Mouse (Mus musculus) neural tube, embryonic 12.5 days (tissue): ENCODE data around the gene Plbd2. TPM values are rescaled to one million over a fixed set of nuclear protein-coding genes. Genes with fewer than 3 reads are reported as not detected.
"Not testable (repeated sequence)": the region's sequence is repeated elsewhere in the genome, so short reads cannot be mapped to it uniquely, and the experiment has no call there.

Source experiments
- ATAC-seq: fragments of 200-750 bp; cut with Nextera tagmentation; 2 replicates; pipeline ENCODE4 v1.8.0; 2017; ENCODE audit warnings: low read depth, mild to moderate bottlenecking, moderate TSS enrichment, moderate library complexity; ENCODE audit not compliant: low FRiP score
- H3K27ac ChIP-seq: fragments of 300-500 bp; sonication (generic); 2 replicates; pipeline ENCODE4 v1.5.1; 2016
- H3K27me3 ChIP-seq: fragments of 300-500 bp; sonication (generic); replicated peaks from 2 replicates; pipeline ENCODE4 v1.6.1; 2016; ENCODE audit warnings: mild to moderate bottlenecking
- H3K36me3 ChIP-seq: fragments of 300-500 bp; sonication (generic); 2 replicates; pipeline ENCODE4 v1.6.1; 2016; ENCODE audit warnings: mild to moderate bottlenecking
- H3K4me1 ChIP-seq: fragments of 300-500 bp; sonication (generic); 2 replicates; pipeline ENCODE4 v1.6.1; 2016
- H3K4me2 ChIP-seq: fragments of 300-500 bp; sonication (generic); replicated peaks from 2 replicates; pipeline ENCODE4 v1.6.1; 2016; ENCODE audit warnings: mild to moderate bottlenecking
- H3K4me3 ChIP-seq: fragments of 300-500 bp; sonication (generic); 2 replicates; pipeline ENCODE4 v1.5.1; 2016
- H3K9ac ChIP-seq: fragments of 300-500 bp; sonication (generic); 2 replicates; pipeline ENCODE4 v1.6.1; 2016; ENCODE audit warnings: mild to moderate bottlenecking
- H3K9me3 ChIP-seq: fragments of 300-500 bp; sonication (generic); 2 replicates; pipeline ENCODE4 v1.6.1; 2016; ENCODE audit warnings: mild to moderate bottlenecking
- WGBS: fragments of 180-500 bp; shearing (Covaris S2); methylation state at CpG from one replicate; pipeline ENCODE4 v1.1.7; 2016; 5-methylcytosine and 5-hydroxymethylcytosine counted together
- polyA plus RNA-seq: library from polyadenylated mRNA; unstranded; fragments of >200 nt; fragmentation: Nextera tagmentation; extraction: Ambion mirVana; gene quantifications from 2 replicates; pipeline ENCODE4 v1.2.1, GENCODE M21; 2016

The Plbd2 gene
- polyA plus RNA-seq, 1 experiment from 2014 or later = 46.2 TPM

GRCm38 (mm10) chr5:120506490-120506889, 3.1 kb upstream of the Plbd2 start:
- Histone ChIP-seq H3K27ac (no peak overlapping the region), H3K4me3 (no peak overlapping the region), H3K27me3 (no peaks in the 10 kb centered on the region), H3K9me3 (no peaks in the 10 kb centered on the region), H3K9ac (no peak overlapping the region), H3K4me1 (peaks cover 27% of the 10 kb centered on the region), H3K4me2 (no peak overlapping the region), H3K36me3 (no peaks in the 10 kb centered on the region)
- no peak for ATAC-seq
- WGBS = 71% methylated on average over 9 of the region's 9 CpGs

GRCm38 (mm10) chr5:120505781-120506180, 2.4 kb upstream of the Plbd2 start:
- no peaks in the 10 kb centered on the region for H3K36me3 ChIP-seq
- no peak overlapping the region for H3K4me3 ChIP-seq
- 68% methylated on average over 9 of the region's 9 CpGs for WGBS
- no peaks in the 10 kb centered on the region for H3K9me3 ChIP-seq
- peaks cover 22% of the 10 kb centered on the region for H3K4me1 ChIP-seq
- H3K27me3 ChIP-seq = no peaks in the 10 kb centered on the region
- H3K27ac ChIP-seq = no peak overlapping the region
- no peak for ATAC-seq
- no peak overlapping the region for H3K9ac ChIP-seq
- no peak overlapping the region; the same call in 1 of the 2 replicates for H3K4me2 ChIP-seq

GRCm38 (mm10) chr5:120505368-120505767, 1.9 kb upstream of the Plbd2 start:
- no peak for ATAC-seq
- H3K27me3 ChIP-seq = no peaks in the 10 kb centered on the region
- 22% methylated on average over 16 of the region's 16 CpGs for WGBS

GRCm38 (mm10) chr5:120502675-120503143, 716 bp downstream of the Plbd2 start:
- peak overlapping the region; percentile 87 for H3K9ac ChIP-seq
- peaks cover under 1% of the 10 kb centered on the region; the same call in 1 of the 2 replicates for H3K36me3 ChIP-seq
- peak overlapping the region; percentile 94 for H3K4me2 ChIP-seq
- H3K4me3 ChIP-seq = peak overlapping the region; percentile 88
- H3K27ac ChIP-seq = no peak overlapping the region
- H3K27me3 ChIP-seq = no peaks in the 10 kb centered on the region
- H3K9me3 ChIP-seq = no peaks in the 10 kb centered on the region
- peaks cover 17% of the 10 kb centered on the region for H3K4me1 ChIP-seq
- ATAC-seq = peak; percentile 14; the same call in 1 of the 2 replicates
- WGBS = 15% methylated on average over 12 of the region's 12 CpGs

More at GRCm38 (mm10) chr5:120505368-120505767, 1.9 kb upstream of the Plbd2 start:
- Histone ChIP-seq H3K4me3 (no peak overlapping the region), H3K4me2 (no peak overlapping the region; the same call in 1 of the 2 replicates), H3K4me1 (peaks cover 20% of the 10 kb centered on the region), H3K9me3 (no peaks in the 10 kb centered on the region), H3K36me3 (no peaks in the 10 kb centered on the region), H3K27ac (no peak overlapping the region), H3K9ac (no peak overlapping the region)

GRCm38 (mm10) chr5:120502147-120502621, 1.2 kb downstream of the Plbd2 start:
- peak overlapping the region; percentile 87 for H3K9ac ChIP-seq
- H3K4me3 ChIP-seq = peak overlapping the region; percentile 88; the same call in 1 of the 2 replicates
- WGBS = 71% methylated on average over 9 of the region's 9 CpGs
- H3K9me3 ChIP-seq = no peaks in the 10 kb centered on the region
- H3K27ac ChIP-seq = no peak overlapping the region
- peaks cover 3% of the 10 kb centered on the region; the same call in 1 of the 2 replicates for H3K36me3 ChIP-seq
- peaks cover 17% of the 10 kb centered on the region for H3K4me1 ChIP-seq
- H3K4me2 ChIP-seq = peak overlapping the region; percentile 94
- no peak for ATAC-seq
- H3K27me3 ChIP-seq = no peaks in the 10 kb centered on the region

GRCm38 (mm10) chr5:120500609-120501008, 2.8 kb downstream of the Plbd2 start:
- H3K4me1 ChIP-seq = peaks cover 17% of the 10 kb centered on the region
- H3K9ac ChIP-seq, H3K27me3 ChIP-seq, H3K4me3 ChIP-seq, ATAC-seq, H3K36me3 ChIP-seq, H3K27ac ChIP-seq, H3K4me2 ChIP-seq, H3K9me3 ChIP-seq: not testable (repeated sequence)
- WGBS = 88% methylated on average over 9 of the region's 9 CpGs

GRCm38 (mm10) chr5:120499202-120499601, 4.2 kb downstream of the Plbd2 start:
- WGBS = 85% methylated on average over 4 of the region's 4 CpGs
- Histone ChIP-seq H3K27me3 (no peaks in the 10 kb centered on the region), H3K9me3 (no peaks in the 10 kb centered on the region), H3K4me2 (no peak overlapping the region), H3K4me3 (no peak overlapping the region), H3K9ac (no peak overlapping the region), H3K27ac (no peak overlapping the region), H3K36me3 (peaks cover 8% of the 10 kb centered on the region), H3K4me1 (peaks cover 21% of the 10 kb centered on the region)
- no peak for ATAC-seq

GRCm38 (mm10) chr5:120497071-120497470, 6.4 kb downstream of the Plbd2 start:
- Histone ChIP-seq H3K4me1 (peaks cover 13% of the 10 kb centered on the region), H3K9ac (no peak overlapping the region), H3K27me3 (no peaks in the 10 kb centered on the region), H3K27ac (no peak overlapping the region), H3K36me3 (peaks cover 20% of the 10 kb centered on the region), H3K9me3 (no peaks in the 10 kb centered on the region), H3K4me2 (no peak overlapping the region), H3K4me3 (no peak overlapping the region)
- 86% methylated on average over 3 of the region's 3 CpGs for WGBS
- ATAC-seq = no peak

- Histone ChIP-seq H3K27ac (no peak overlapping the region), H3K36me3 (peaks cover 25% of the 10 kb centered on the region), H3K27me3 (no peaks in the 10 kb centered on the region), H3K4me3 (no peak overlapping the region), H3K4me1 (peaks cover 6% of the 10 kb centered on the region; the same call in 1 of the 2 replicates), H3K9ac (0 out of 2 replicates have a peak overlapping the region, but pooled peaks have one; percentile 26), H3K4me2 (no peak overlapping the region), H3K9me3 (no peaks in the 10 kb centered on the region)
- 91% methylated on average over 13 of the region's 13 CpGs for WGBS
- no peak for ATAC-seq
Observed at GRCm38 (mm10) chr5:120495703-120496226, 7.7 kb downstream of the Plbd2 start.

- 83% methylated on average over 10 of the region's 10 CpGs for WGBS
- peaks cover 25% of the 10 kb centered on the region for H3K36me3 ChIP-seq
- no peak overlapping the region for H3K4me2 ChIP-seq
- no peak for ATAC-seq
- H3K9ac ChIP-seq = 0 out of 2 replicates have a peak overlapping the region, but pooled peaks have one; percentile 26
- peaks cover 6% of the 10 kb centered on the region; the same call in 1 of the 2 replicates for H3K4me1 ChIP-seq
- no peak overlapping the region for H3K4me3 ChIP-seq
- no peaks in the 10 kb centered on the region for H3K27me3 ChIP-seq
- no peaks in the 10 kb centered on the region for H3K9me3 ChIP-seq
- no peak overlapping the region for H3K27ac ChIP-seq
Observed at GRCm38 (mm10) chr5:120495064-120495702, 8.2 kb downstream of the Plbd2 start.

- Histone ChIP-seq H3K36me3 (peaks cover 25% of the 10 kb centered on the region), H3K4me3 (no peak overlapping the region), H3K9me3 (no peaks in the 10 kb centered on the region), H3K9ac (no peak overlapping the region), H3K4me2 (no peak overlapping the region), H3K27me3 (no peaks in the 10 kb centered on the region), H3K27ac (no peak overlapping the region), H3K4me1 (peaks cover 6% of the 10 kb centered on the region; the same call in 1 of the 2 replicates)
- 77% methylated on average over 9 of the region's 9 CpGs for WGBS
- no peak for ATAC-seq
Observed at GRCm38 (mm10) chr5:120493873-120494395, 9.5 kb downstream of the Plbd2 start.

- WGBS = 93% methylated on average over 6 of the region's 6 CpGs
- peaks cover 29% of the 10 kb centered on the region for H3K36me3 ChIP-seq
Observed at GRCm38 (mm10) chr5:120493440-120493839, 10.0 kb downstream of the Plbd2 start.

More at GRCm38 (mm10) chr5:120493440-120493839, 10.0 kb downstream of the Plbd2 start:
- ATAC-seq = no peak
- Histone ChIP-seq H3K9me3 (no peaks in the 10 kb centered on the region), H3K4me3 (no peak overlapping the region), H3K9ac (no peak overlapping the region), H3K27me3 (no peaks in the 10 kb centered on the region), H3K4me2 (no peak overlapping the region), H3K27ac (no peak overlapping the region), H3K4me1 (peaks cover 6% of the 10 kb centered on the region; the same call in 1 of the 2 replicates)
